Mouse (Mus musculus) midbrain, embryonic 13.5 days (tissue): ENCODE results near the gene Ube2g2. TPM values are rescaled to one million over a fixed set of nuclear protein-coding genes. Genes with fewer than 3 reads are reported as not detected.

ENCODE experiments used
- ATAC-seq: fragments of 200-750 bp; cut with Nextera tagmentation; 2 replicates; pipeline ENCODE4 v1.8.0; 2017; ENCODE audit warnings: mild to moderate bottlenecking, moderate TSS enrichment, moderate library complexity
- H3K27ac ChIP-seq: fragments of 300-500 bp; sonication (generic); 2 replicates; pipeline ENCODE4 v1.5.1; 2015; ENCODE audit warnings: inconsistent platforms, mild to moderate bottlenecking, moderate library complexity
- H3K27me3 ChIP-seq: fragments of 300-500 bp; sonication (generic); 2 replicates; pipeline ENCODE4 v1.6.1; 2015; ENCODE audit warnings: mild to moderate bottlenecking, inconsistent platforms
- H3K36me3 ChIP-seq: fragments of 300-500 bp; sonication (generic); 2 replicates; pipeline ENCODE4 v1.6.1; 2015; ENCODE audit warnings: mild to moderate bottlenecking, inconsistent platforms
- H3K4me1 ChIP-seq: fragments of 300-500 bp; sonication (generic); replicated peaks from 2 replicates; pipeline ENCODE4 v1.6.1; 2015; ENCODE audit warnings: inconsistent platforms
- H3K4me2 ChIP-seq: fragments of 300-500 bp; sonication (generic); replicated peaks from 2 replicates; pipeline ENCODE4 v1.6.1; 2015; ENCODE audit warnings: moderate library complexity, mild to moderate bottlenecking, inconsistent platforms
- H3K4me3 ChIP-seq: fragments of 300-500 bp; sonication (generic); replicated peaks from 2 replicates; pipeline ENCODE4 v1.5.1; 2015; ENCODE audit warnings: mild to moderate bottlenecking, inconsistent platforms
- H3K9ac ChIP-seq: fragments of 300-500 bp; sonication (generic); replicated peaks from 2 replicates; pipeline ENCODE4 v1.6.1; 2015; ENCODE audit warnings: mild to moderate bottlenecking, inconsistent platforms
- H3K9me3 ChIP-seq: fragments of 300-500 bp; sonication (generic); 2 replicates; pipeline ENCODE4 v1.6.1; 2016; ENCODE audit warnings: mild to moderate bottlenecking, inconsistent platforms
- WGBS: fragments of 180-500 bp; shearing (Covaris S2); methylation state at CpG from one replicate; pipeline ENCODE4 v1.1.7; 2015; 5-methylcytosine and 5-hydroxymethylcytosine counted together
- polyA plus RNA-seq: library from polyadenylated mRNA; unstranded; fragments of >200 nt; fragmentation: Nextera tagmentation; extraction: Ambion mirVana; gene quantifications from 2 replicates; pipeline ENCODE4 v1.2.1, GENCODE M21; 2015

The Ube2g2 gene
- polyA plus RNA-seq, 1 experiment from 2014 or later, result 95.5 TPM

- Histone ChIP-seq H3K27ac (no peak overlapping the region), H3K4me3 (no peak overlapping the region), H3K4me2 (no peak overlapping the region), H3K36me3 (peaks cover 41% of the 10 kb centered on the region), H3K9ac (no peak overlapping the region), H3K4me1 (peaks cover 25% of the 10 kb centered on the region), H3K27me3 (no peaks in the 10 kb centered on the region), H3K9me3 (no peaks in the 10 kb centered on the region)
- 78% methylated on average over 8 of the region's 8 CpGs for WGBS
- ATAC-seq, result no peak
Measured at GRCm38 (mm10) chr10:77608589-77608988, 13.5 kb upstream of the Ube2g2 start.

GRCm38 (mm10) chr10:77610221-77610961, 11.7 kb upstream of the Ube2g2 start:
- WGBS, result 94% methylated on average over 8 of the region's 8 CpGs

GRCm38 (mm10) chr10:77613409-77613808, 8.7 kb upstream of the Ube2g2 start:
- no peak for ATAC-seq
- Histone ChIP-seq H3K4me1 (peaks cover 7% of the 10 kb centered on the region), H3K27me3 (no peaks in the 10 kb centered on the region), H3K4me3 (no peak overlapping the region), H3K9me3 (no peaks in the 10 kb centered on the region), H3K9ac (no peak overlapping the region), H3K4me2 (no peak overlapping the region), H3K27ac (no peak overlapping the region), H3K36me3 (peaks cover 88% of the 10 kb centered on the region)
- 96% methylated on average over 3 of the region's 3 CpGs for WGBS

More at GRCm38 (mm10) chr10:77610221-77610961, 11.7 kb upstream of the Ube2g2 start:
- ATAC-seq, result no peak
- H3K4me3 ChIP-seq, result no peak overlapping the region
- no peaks in the 10 kb centered on the region for H3K9me3 ChIP-seq
- no peak overlapping the region for H3K27ac ChIP-seq
- peaks cover 25% of the 10 kb centered on the region for H3K4me1 ChIP-seq
- no peak overlapping the region for H3K4me2 ChIP-seq
- H3K27me3 ChIP-seq, result no peaks in the 10 kb centered on the region
- peaks cover 58% of the 10 kb centered on the region for H3K36me3 ChIP-seq
- H3K9ac ChIP-seq, result peak overlapping the region; percentile 33; the same call in 1 of the 2 replicates

GRCm38 (mm10) chr10:77615647-77616046, 6.4 kb upstream of the Ube2g2 start:
- no peaks in the 10 kb centered on the region for H3K9me3 ChIP-seq
- 0 out of 2 replicates have a peak, but pooled peaks cover 3% of the 10 kb centered on the region for H3K4me1 ChIP-seq
- 91% methylated on average over 8 of the region's 8 CpGs for WGBS
- H3K27ac ChIP-seq, result no peak overlapping the region
- H3K9ac ChIP-seq, result no peak overlapping the region
- H3K4me2 ChIP-seq, result no peak overlapping the region
- H3K27me3 ChIP-seq, result no peaks in the 10 kb centered on the region
- no peak overlapping the region for H3K4me3 ChIP-seq
- H3K36me3 ChIP-seq, result peaks cover 77% of the 10 kb centered on the region
- ATAC-seq, result no peak

GRCm38 (mm10) chr10:77616166-77616565, 5.9 kb upstream of the Ube2g2 start:
- H3K4me2 ChIP-seq, result no peak overlapping the region
- no peaks in the 10 kb centered on the region for H3K9me3 ChIP-seq
- no peak overlapping the region for H3K27ac ChIP-seq
- ATAC-seq, result no peak
- 0 out of 2 replicates have a peak, but pooled peaks cover 3% of the 10 kb centered on the region for H3K4me1 ChIP-seq
- H3K27me3 ChIP-seq, result no peaks in the 10 kb centered on the region
- no peak overlapping the region for H3K4me3 ChIP-seq
- no peak overlapping the region for H3K9ac ChIP-seq
- 97% methylated on average over 9 of the region's 9 CpGs for WGBS
- H3K36me3 ChIP-seq, result peaks cover 72% of the 10 kb centered on the region

- Histone ChIP-seq H3K36me3 (peaks cover 64% of the 10 kb centered on the region), H3K4me3 (no peak overlapping the region), H3K9me3 (no peaks in the 10 kb centered on the region), H3K4me1 (peaks cover 5% of the 10 kb centered on the region), H3K27ac (no peak overlapping the region), H3K9ac (no peak overlapping the region), H3K4me2 (no peak overlapping the region), H3K27me3 (no peaks in the 10 kb centered on the region)
- WGBS, result 94% methylated on average over 7 of the region's 7 CpGs
- no peak for ATAC-seq
Measured at GRCm38 (mm10) chr10:77616926-77617325, 5.1 kb upstream of the Ube2g2 start.

GRCm38 (mm10) chr10:77621546-77621945, 529 bp upstream of the Ube2g2 start:
- 77% methylated on average over 8 of the region's 8 CpGs for WGBS
- Histone ChIP-seq H3K36me3 (peaks cover 27% of the 10 kb centered on the region), H3K27ac (peak overlapping the region; percentile 89)

GRCm38 (mm10) chr10:77623069-77623492, 1.0 kb downstream of the Ube2g2 start:
- WGBS, result 8% methylated on average over 8 of the region's 8 CpGs
- ATAC-seq, result peak; percentile 24; the same call in 1 of the 2 replicates
- peak overlapping the region; percentile 98 for H3K9ac ChIP-seq
- no peaks in the 10 kb centered on the region for H3K9me3 ChIP-seq
- peak overlapping the region; percentile 82 for H3K4me2 ChIP-seq
- peaks cover 12% of the 10 kb centered on the region for H3K36me3 ChIP-seq
- H3K4me1 ChIP-seq, result peaks cover 44% of the 10 kb centered on the region
- H3K27ac ChIP-seq, result no peak overlapping the region
- peak overlapping the region; percentile 97 for H3K4me3 ChIP-seq
- no peaks in the 10 kb centered on the region for H3K27me3 ChIP-seq

More at GRCm38 (mm10) chr10:77621546-77621945, 529 bp upstream of the Ube2g2 start:
- Histone ChIP-seq H3K4me1 (peaks cover 40% of the 10 kb centered on the region), H3K9ac (peak overlapping the region; percentile 98), H3K27me3 (no peaks in the 10 kb centered on the region), H3K9me3 (no peaks in the 10 kb centered on the region), H3K4me2 (peak overlapping the region; percentile 82), H3K4me3 (peak overlapping the region; percentile 97)
- no peak for ATAC-seq

- H3K36me3 ChIP-seq, result peaks cover 8% of the 10 kb centered on the region
- WGBS, result 90% methylated on average over 10 of the region's 10 CpGs
- no peak overlapping the region for H3K27ac ChIP-seq
Measured at GRCm38 (mm10) chr10:77623639-77624400, 1.7 kb downstream of the Ube2g2 start.

GRCm38 (mm10) chr10:77624570-77624995, 2.5 kb downstream of the Ube2g2 start:
- Histone ChIP-seq H3K4me2 (0 out of 2 replicates have a peak overlapping the region, but pooled peaks have one; percentile 14), H3K9ac (peak overlapping the region; percentile 50), H3K27ac (no peak overlapping the region), H3K36me3 (peaks cover 8% of the 10 kb centered on the region), H3K4me3 (no peak overlapping the region), H3K27me3 (no peaks in the 10 kb centered on the region), H3K4me1 (peaks cover 44% of the 10 kb centered on the region), H3K9me3 (no peaks in the 10 kb centered on the region)
- WGBS, result 83% methylated on average over 7 of the region's 7 CpGs
- no peak for ATAC-seq

More at GRCm38 (mm10) chr10:77623639-77624400, 1.7 kb downstream of the Ube2g2 start:
- no peaks in the 10 kb centered on the region for H3K9me3 ChIP-seq
- H3K4me1 ChIP-seq, result peaks cover 44% of the 10 kb centered on the region
- ATAC-seq, result no peak
- H3K9ac ChIP-seq, result peak overlapping the region; percentile 98
- H3K4me3 ChIP-seq, result peak overlapping the region; percentile 97
- peak overlapping the region; percentile 82 for H3K4me2 ChIP-seq
- no peaks in the 10 kb centered on the region for H3K27me3 ChIP-seq

GRCm38 (mm10) chr10:77626036-77626435, 4.0 kb downstream of the Ube2g2 start:
- Histone ChIP-seq H3K9ac (no peak overlapping the region), H3K4me1 (peaks cover 44% of the 10 kb centered on the region)
- 86% methylated on average over 7 of the region's 7 CpGs for WGBS

GRCm38 (mm10) chr10:77626591-77626990, 4.5 kb downstream of the Ube2g2 start:
- Histone ChIP-seq H3K36me3 (peaks cover 14% of the 10 kb centered on the region), H3K4me1 (peaks cover 42% of the 10 kb centered on the region), H3K9ac (no peak overlapping the region), H3K27me3 (no peaks in the 10 kb centered on the region), H3K9me3 (no peaks in the 10 kb centered on the region), H3K27ac (no peak overlapping the region), H3K4me2 (no peak overlapping the region), H3K4me3 (no peak overlapping the region)
- WGBS, result 79% methylated on average over 7 of the region's 7 CpGs
- no peak for ATAC-seq

More at GRCm38 (mm10) chr10:77626036-77626435, 4.0 kb downstream of the Ube2g2 start:
- Histone ChIP-seq H3K4me3 (no peak overlapping the region), H3K36me3 (peaks cover 8% of the 10 kb centered on the region), H3K27ac (no peak overlapping the region), H3K9me3 (no peaks in the 10 kb centered on the region), H3K4me2 (no peak overlapping the region), H3K27me3 (no peaks in the 10 kb centered on the region)
- no peak for ATAC-seq
